Mouse (Mus musculus) brain, embryonic 14.5 days (tissue): Measurements from ENCODE around the gene Fam71e1.

ENCODE experiments used
- CTCF ChIP-seq: fragments of 200-500 bp; IDR thresholded peaks from 2 replicates; pipeline ENCODE4 v1.5.1; 2012; ENCODE audit warnings: inconsistent platforms, mild to moderate bottlenecking, moderate library complexity, borderline replicate concordance; ENCODE audit not compliant: insufficient read depth, insufficient read length; ENCODE audit errors: extremely low read depth
- POLR2A ChIP-seq: fragments of 200-500 bp; IDR thresholded peaks from 2 replicates; pipeline ENCODE4 v1.6.1; 2012; ENCODE audit warnings: mild to moderate bottlenecking, inconsistent platforms, borderline replicate concordance; ENCODE audit not compliant: poor library complexity, insufficient read depth, insufficient read length, severe bottlenecking; ENCODE audit errors: extremely low read depth

GRCm38 (mm10) chr7:44471880-44472557 lies 24.4 kb upstream of the Fam71e1 start:
- no peak for TF ChIP-seq CTCF
- no peak for TF ChIP-seq POLR2A
